In genomic region chr3:98387756-98388155, GRCm38 (mm10) we compare ENCODE assay signal across 23 mouse cellular contexts. TPM values are rescaled to one million over a fixed set of nuclear protein-coding genes. Genes with fewer than 3 reads are reported as not detected.
DNase-seq lines count a peak whose midpoint lies in the region; ATAC-seq and TF ChIP-seq lines count a peak whose summit lies in the region.
"Had no signal": no experiment of that assay in that cellular context is flagged by ENCODE, and none has a peak within 500 bp of the region (broad histone marks: within the 10 kb centered on the region; RNA-seq: fewer than 3 reads in every experiment).

No protein-coding gene starts in this region.

- no peaks in the 10 kb centered on the region for H3K27me3 ChIP-seq in hindbrain, embryonic 13.5 days
- no peaks in the 10 kb centered on the region for H3K27me3 ChIP-seq in hindbrain, embryonic 10.5 days (ENCODE audit: insufficient read depth, poor library complexity, severe bottlenecking)
- no peaks in the 10 kb centered on the region for H3K27me3 ChIP-seq in kidney, adult 2 months (replicated peaks; ENCODE audit: control insufficient read depth, insufficient read depth, low read length)
- H3K27me3 ChIP-seq in kidney, embryonic 16.5 days (ENCODE audit: insufficient read depth, low read length) = no peaks in the 10 kb centered on the region
- no peaks in the 10 kb centered on the region for H3K27me3 ChIP-seq in forebrain, embryonic 14.5 days (replicated peaks; ENCODE audit: control insufficient read depth, insufficient read depth, low read length)
- H3K27me3 ChIP-seq: embryonic facial prominence, embryonic 15.5 days; forebrain, embryonic 15.5 days; hindbrain, embryonic 15.5 days had no signal

- TF ChIP-seq CTCF in kidney, adult 2 months (conservative IDR thresholded peaks at IDR 0.05; ENCODE audit: insufficient read depth, insufficient read length, low read depth, low read length) = no peak

- H3K9me3 ChIP-seq in hindbrain, embryonic 13.5 days = no peaks in the 10 kb centered on the region
- H3K9me3 ChIP-seq in hindbrain, embryonic 10.5 days = no peaks in the 10 kb centered on the region
- no peaks in the 10 kb centered on the region for H3K9me3 ChIP-seq in kidney, embryonic 16.5 days (ENCODE audit: low read length)
- no peaks in the 10 kb centered on the region for H3K9me3 ChIP-seq in forebrain, embryonic 14.5 days (replicated peaks; ENCODE audit: control insufficient read depth, low read length)
- H3K9me3 ChIP-seq: embryonic facial prominence, embryonic 15.5 days; forebrain, embryonic 10.5 days; forebrain, embryonic 15.5 days; hindbrain, embryonic 15.5 days had no signal

- peak overlapping the region; percentile 31; the same call in 1 of the 2 replicates for H3K9ac ChIP-seq in hindbrain, embryonic 13.5 days
- H3K9ac ChIP-seq in kidney, embryonic 16.5 days (replicated peaks; ENCODE audit: low read length) = no peak overlapping the region
- no peak overlapping the region for H3K9ac ChIP-seq in forebrain, embryonic 14.5 days (ENCODE audit: low read length)
- H3K9ac ChIP-seq: embryonic facial prominence, embryonic 15.5 days; forebrain, embryonic 15.5 days; hindbrain, embryonic 15.5 days had no signal

- no peak for ATAC-seq in hindbrain, embryonic 13.5 days (ENCODE audit: low FRiP score)
- no peak for ATAC-seq in kidney, embryonic 16.5 days (ENCODE audit: low FRiP score, low TSS enrichment)
- no peak for ATAC-seq in forebrain, embryonic 14.5 days
- ATAC-seq: forebrain, embryonic 15.5 days; inflammation-experienced regulatory T-cells, adult 6 months had no signal

- no peak for DNase-seq in hindbrain, embryonic 10.5 days (ENCODE audit: low spot score)
- peak; percentile 61 for DNase-seq in kidney, adult 2 months
- DNase-seq in ES-CJ7 (ENCODE audit: low read depth, low spot score) = peak; percentile 0
- DNase-seq in kidney, postnatal 10 days = peak; percentile 34
- DNase-seq in forebrain, embryonic 14.5 days (ENCODE audit: low spot score) = no peak
- no peak for DNase-seq in gastrocnemius, adult 8-10 months (ENCODE audit: low spot score in 2 of 2)
- DNase-seq: adrenal gland, adult 8-10 months; cerebellum, adult 11 months; cerebellum, adult 8-10 months; embryo, embryonic 11 days; gastrocnemius, postnatal 10 days; heart, adult 2 months; heart, postnatal 10 days; heart, postnatal 4 days had no signal

- no peaks in the 10 kb centered on the region for H3K36me3 ChIP-seq in hindbrain, embryonic 13.5 days
- H3K36me3 ChIP-seq in hindbrain, embryonic 10.5 days = no peaks in the 10 kb centered on the region
- H3K36me3 ChIP-seq in kidney, adult 2 months (ENCODE audit: control insufficient read depth, insufficient read depth, low read length) = no peaks in the 10 kb centered on the region
- no peaks in the 10 kb centered on the region for H3K36me3 ChIP-seq in kidney, embryonic 16.5 days (ENCODE audit: insufficient read depth, low read length)
- no peaks in the 10 kb centered on the region for H3K36me3 ChIP-seq in forebrain, embryonic 14.5 days (ENCODE audit: control insufficient read depth, insufficient read depth, low read length)
- H3K36me3 ChIP-seq: embryonic facial prominence, embryonic 15.5 days; forebrain, embryonic 10.5 days; forebrain, embryonic 15.5 days; hindbrain, embryonic 15.5 days had no signal

- H3K4me3 ChIP-seq in hindbrain, embryonic 13.5 days = no peak overlapping the region
- no peak overlapping the region for H3K4me3 ChIP-seq in hindbrain, embryonic 10.5 days
- no peak overlapping the region for H3K4me3 ChIP-seq in kidney, adult 2 months (ENCODE audit: insufficient read depth, low read depth, low read length)
- H3K4me3 ChIP-seq in kidney, embryonic 16.5 days (ENCODE audit: low read length) = no peak overlapping the region
- no peak overlapping the region for H3K4me3 ChIP-seq in forebrain, embryonic 14.5 days (ENCODE audit: low read depth, low read length)
- H3K4me3 ChIP-seq: embryonic facial prominence, embryonic 15.5 days; erythroblast, embryonic 14.5 days; forebrain, embryonic 10.5 days; forebrain, embryonic 15.5 days; heart, adult 2 months; hindbrain, embryonic 15.5 days had no signal

- no peak overlapping the region for H3K4me2 ChIP-seq in hindbrain, embryonic 13.5 days
- H3K4me2 ChIP-seq in kidney, embryonic 16.5 days (replicated peaks; ENCODE audit: low read depth, low read length) = no peak overlapping the region
- H3K4me2 ChIP-seq in forebrain, embryonic 14.5 days (ENCODE audit: low read length) = no peak overlapping the region
- H3K4me2 ChIP-seq: embryonic facial prominence, embryonic 15.5 days; forebrain, embryonic 15.5 days; hindbrain, embryonic 15.5 days had no signal

- 0 out of 2 replicates have a peak overlapping the region, but pooled peaks have one; percentile 19 for H3K27ac ChIP-seq in hindbrain, embryonic 13.5 days
- no peak overlapping the region for H3K27ac ChIP-seq in hindbrain, embryonic 10.5 days
- H3K27ac ChIP-seq in kidney, adult 2 months (ENCODE audit: insufficient read depth, low read depth, low read length) = no peak overlapping the region
- no peak overlapping the region for H3K27ac ChIP-seq in kidney, embryonic 16.5 days (ENCODE audit: low read length)
- no peak overlapping the region for H3K27ac ChIP-seq in forebrain, embryonic 14.5 days (ENCODE audit: low read depth, low read length)
- H3K27ac ChIP-seq: embryonic facial prominence, embryonic 15.5 days; forebrain, embryonic 10.5 days; forebrain, embryonic 15.5 days; heart, adult 2 months; hindbrain, embryonic 15.5 days had no signal

- TF ChIP-seq POLR2A in kidney, adult 2 months (IDR thresholded peaks at IDR 0.05; ENCODE audit: low read depth, low read length) = no peak

- 86% methylated on average over 7 of the region's 7 CpGs for WGBS in hindbrain, embryonic 13.5 days
- 85% methylated on average over 7 of the region's 7 CpGs for WGBS in hindbrain, embryonic 10.5 days
- 58% methylated on average over 7 of the region's 7 CpGs for WGBS in kidney, adult 2 months
- WGBS in kidney, embryonic 16.5 days = 67% methylated on average over 7 of the region's 7 CpGs
- 83% methylated on average over 7 of the region's 7 CpGs for WGBS in forebrain, embryonic 14.5 days

- peaks cover 46% of the 10 kb centered on the region for H3K4me1 ChIP-seq in hindbrain, embryonic 13.5 days (replicated peaks)
- H3K4me1 ChIP-seq in hindbrain, embryonic 10.5 days (replicated peaks) = peaks cover 19% of the 10 kb centered on the region
- peaks cover 24% of the 10 kb centered on the region; the same call in 1 of the 2 replicates for H3K4me1 ChIP-seq in kidney, adult 2 months (ENCODE audit: control insufficient read depth, insufficient read depth, low read length)
- peaks cover 38% of the 10 kb centered on the region for H3K4me1 ChIP-seq in kidney, embryonic 16.5 days (ENCODE audit: insufficient read depth, low read length)
- H3K4me1 ChIP-seq in forebrain, embryonic 14.5 days (ENCODE audit: control insufficient read depth, insufficient read depth, low read length) = peaks cover 12% of the 10 kb centered on the region; the same call in 1 of the 2 replicates

RNA-seq across cellular contexts. Expression of gene Zfp697, which starts 5.5 kb away (rescaled TPM):
- polyA plus RNA-seq in hindbrain, embryonic 13.5 days (2015; fragmentation: Nextera tagmentation; extraction: Ambion mirVana) = 15.9 and 16.6 TPM in 2 replicates
- 6.6 and 8.0 TPM in 2 replicates for polyA plus RNA-seq in hindbrain, embryonic 10.5 days (2016; fragmentation: Nextera tagmentation; extraction: Ambion mirVana)
- 14.7 and 16.2 TPM in 2 replicates for polyA plus RNA-seq in kidney, adult 2 months (2012; rRNA removed)
- polyA plus RNA-seq in kidney, embryonic 16.5 days (2015; fragmentation: Nextera tagmentation; extraction: Ambion mirVana) = 16.4 and 17.1 TPM in 2 replicates
- 16.0 and 17.3 TPM in 2 replicates for polyA plus RNA-seq in forebrain, embryonic 14.5 days (2014; fragmentation: Nextera tagmentation; extraction: Ambion mirVana)
- 1 to 10 TPM in 2 of 4 experiments, under 1 TPM in 2; 0.31 to 2.3 (median 0.82) TPM for total RNA-seq in gastrocnemius, adult 8-10 months (2022)
- total RNA-seq: CH12.LX had no signal
- polyA plus RNA-seq: erythroblast, embryonic 14.5 days; inflammation-experienced regulatory T-cells, adult 6 months had no signal

RNA-seq across cellular contexts. Expression of gene Phgdh, which starts 48.0 kb away (rescaled TPM):
- polyA plus RNA-seq in hindbrain, embryonic 13.5 days (2015; fragmentation: Nextera tagmentation; extraction: Ambion mirVana) = 156 and 187 TPM in 2 replicates
- 345 and 380 TPM in 2 replicates for polyA plus RNA-seq in hindbrain, embryonic 10.5 days (2016; fragmentation: Nextera tagmentation; extraction: Ambion mirVana)
- 47.1 and 54.5 TPM in 2 replicates for polyA plus RNA-seq in kidney, adult 2 months (2012; rRNA removed)
- 541 and 585 TPM in 2 replicates for polyA plus RNA-seq in kidney, embryonic 16.5 days (2015; fragmentation: Nextera tagmentation; extraction: Ambion mirVana)
- 215 and 245 TPM in 2 replicates for polyA plus RNA-seq in forebrain, embryonic 14.5 days (2014; fragmentation: Nextera tagmentation; extraction: Ambion mirVana)
- 1 to 10 TPM in 3 of 4 experiments, under 1 TPM in 1; 0.75 to 4.7 (median 1.4) TPM for total RNA-seq in gastrocnemius, adult 8-10 months (2022)

Comparison
In these comparisons a context has a peak if more than half of its experiments do, and no peak if none do; other contexts are left out.
1. DNase-seq: peak in kidney, adult 2 months (single experiment), ES-CJ7 (single experiment) and kidney, postnatal 10 days (single experiment); none in hindbrain, embryonic 10.5 days (single experiment), forebrain, embryonic 14.5 days (single experiment) and gastrocnemius, adult 8-10 months (0 of 2).